Mouse (Mus musculus) T-helper 2 cell (primary cell): Measurements from ENCODE around the gene Entpd7.

Experiments
- in situ Hi-C: fragments of 300-600 bp; cut with MboI, MseI; formaldehyde crosslinking; loops from one replicate; pipeline ENCODE4 v1.15.1; 2025; ENCODE audit warnings: high pct_unique_total_duplicates

Gene Entpd7

DNA sequence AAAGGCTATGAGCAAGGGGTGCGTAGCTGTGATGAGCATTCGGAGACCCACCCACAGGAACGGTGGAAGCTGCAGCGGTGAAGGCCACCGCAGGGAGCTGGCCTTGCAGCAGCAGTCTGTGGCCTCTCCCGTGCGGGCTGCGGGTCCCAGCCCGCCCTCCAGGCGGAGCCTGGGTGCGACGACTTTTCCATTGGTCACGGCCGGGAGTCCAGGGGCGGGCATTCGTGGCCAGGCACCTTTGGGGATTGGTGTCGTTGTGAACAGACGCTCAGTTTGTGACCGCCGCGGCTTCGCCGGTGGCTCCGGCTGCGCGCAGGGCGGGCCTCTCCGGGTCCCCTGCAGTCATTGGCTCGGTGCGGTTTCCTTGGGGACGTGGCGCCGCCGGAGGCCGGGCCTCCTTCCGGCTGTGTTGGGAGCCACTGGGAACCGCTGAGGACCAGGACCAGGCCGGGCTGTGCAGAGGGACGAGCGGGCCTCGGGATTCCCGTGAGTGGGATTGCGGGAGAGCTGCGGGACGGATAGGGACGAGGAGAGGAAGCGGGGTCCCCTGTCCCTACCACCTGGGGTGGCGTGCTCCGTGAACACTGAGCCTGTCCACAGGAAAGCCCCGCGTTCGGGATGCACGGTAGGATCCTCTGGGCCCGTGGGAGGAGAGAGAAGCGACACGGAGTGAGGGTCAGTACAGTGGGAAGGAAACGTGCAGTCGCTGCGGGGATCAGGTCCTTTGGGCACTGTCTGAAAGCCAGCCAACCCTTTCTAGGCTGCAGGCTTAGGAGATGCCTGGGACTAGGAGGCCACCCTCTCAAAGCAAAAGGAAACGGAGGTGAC lies at the start of gene Entpd7:
Entpd7 (plus strand) TSS at position 254 of the 828 bp plus-strand sequence.
- in situ Hi-C loops = loop anchor here (5.0 to 25.0 kb wide), 2 partner anchors 63 to 1702 kb away; partner anchors contain the start of genes Cox15, Cutc, Mms19 and Ubtd1

DNA sequence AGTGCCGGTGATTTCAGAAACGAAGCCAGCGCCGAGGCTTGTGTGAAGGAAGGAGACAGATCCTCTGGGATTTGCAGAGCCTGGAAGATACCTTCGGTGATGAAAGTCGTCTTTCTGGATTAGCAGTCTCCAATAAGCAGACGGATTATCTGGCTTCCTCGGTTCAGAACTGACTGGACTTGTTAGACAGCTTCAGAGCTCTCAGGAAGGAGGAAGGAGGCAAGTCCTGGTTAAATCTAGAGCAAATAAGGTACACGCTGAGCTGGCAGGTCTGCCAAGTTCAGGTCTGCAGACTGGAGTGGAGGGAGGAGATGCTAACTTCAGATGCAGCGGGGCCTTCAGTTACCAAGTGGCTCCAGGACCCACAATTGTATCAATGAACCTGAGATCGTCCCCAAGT lies 47.6 kb upstream of the Entpd7 start:
- in situ Hi-C loops = loop anchor here (10.0 kb wide), 1 partner anchor 537 kb away; no protein-coding TSS in a partner anchor

DNA sequence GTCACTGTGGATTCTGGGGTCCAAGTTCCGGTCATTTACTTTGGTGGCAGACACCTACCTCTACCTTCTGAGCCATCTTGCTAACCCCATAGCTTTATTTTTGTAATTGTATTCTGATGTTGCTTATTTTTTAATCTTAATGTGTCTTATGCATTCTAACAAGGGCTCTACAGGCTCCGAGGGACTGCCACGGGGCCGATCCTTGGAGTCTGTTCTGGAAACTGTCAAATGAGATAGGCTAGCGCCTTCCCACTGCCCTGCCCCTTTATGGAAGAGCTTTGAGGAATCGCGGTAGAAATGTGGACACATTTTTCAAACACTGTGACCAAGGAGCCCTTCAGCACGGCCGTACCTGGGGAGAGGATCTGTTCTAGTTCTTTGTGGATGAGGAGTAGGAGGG lies 46.6 kb upstream of the Entpd7 start:
- in situ Hi-C loops = loop anchor here (10.0 kb wide), 1 partner anchor 538 kb away; no protein-coding TSS in a partner anchor

DNA sequence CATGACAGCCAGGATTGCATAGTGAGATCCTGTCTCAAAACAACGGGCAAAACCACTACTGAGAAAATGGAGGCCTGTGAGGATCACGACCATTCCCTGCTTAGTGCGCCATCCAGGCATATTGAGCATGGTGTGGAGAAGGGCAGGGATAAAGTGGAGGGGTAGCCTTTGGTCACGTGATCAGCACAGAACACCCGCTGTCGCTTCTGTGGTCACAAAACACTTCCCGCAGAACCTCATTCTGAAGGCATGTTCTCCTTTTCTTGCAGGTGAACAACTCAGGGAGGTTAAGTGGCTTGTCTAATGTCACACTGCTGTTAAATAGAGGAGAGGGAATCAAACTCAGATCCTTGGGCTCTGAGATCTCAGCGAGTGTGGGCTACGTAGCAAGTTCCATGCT lies 44.0 kb upstream of the Entpd7 start:
- in situ Hi-C loops = loop anchor here (10.0 kb wide), 1 partner anchor 541 kb away; no protein-coding TSS in a partner anchor

DNA sequence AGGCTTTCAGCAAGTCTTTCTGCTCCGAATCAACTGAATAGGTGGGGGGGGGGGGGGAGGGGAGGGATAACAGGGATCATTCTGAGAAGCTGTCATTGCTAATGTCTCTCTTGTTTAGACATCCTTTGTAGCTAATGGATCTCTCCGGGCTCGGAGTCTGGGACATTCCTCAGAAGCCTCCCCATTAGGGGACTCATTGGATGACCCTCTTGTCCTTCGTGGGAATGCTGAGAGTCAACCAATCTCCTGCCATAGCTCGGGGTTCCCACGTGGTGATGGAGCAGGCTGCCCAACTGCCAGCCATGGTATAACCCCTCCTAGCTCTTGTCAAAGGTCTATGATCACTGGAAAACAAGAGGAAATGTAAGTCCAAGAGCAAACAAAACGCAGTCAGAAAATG lies 42.6 kb upstream of the Entpd7 start:
- in situ Hi-C loops = loop anchor here (10.0 kb wide), 1 partner anchor 542 kb away; no protein-coding TSS in a partner anchor

GRCm38 (mm10) chr19:43647261-43647660 lies 42.2 kb upstream of the Entpd7 start:
- in situ Hi-C loops = loop anchor here (10.0 kb wide), 1 partner anchor 542 kb away; no protein-coding TSS in a partner anchor

DNA sequence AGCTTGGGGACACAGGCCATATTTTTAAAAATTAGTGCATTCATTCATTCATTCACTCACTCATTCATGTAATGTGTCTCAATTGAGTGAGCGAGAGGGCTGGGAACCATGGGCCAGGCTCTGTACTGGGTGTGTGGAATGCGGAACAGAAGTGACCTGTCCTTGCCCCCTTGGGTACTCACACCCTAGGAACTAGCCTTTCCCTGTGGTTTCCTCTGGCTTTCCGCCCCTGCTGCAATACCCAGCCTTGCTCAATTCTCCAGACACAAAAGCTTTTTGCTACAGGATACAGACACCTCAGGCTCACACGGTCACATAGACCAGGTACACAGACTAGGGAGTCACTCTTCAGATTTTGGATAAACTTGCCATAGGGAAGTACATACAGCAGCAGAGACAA lies 41.1 kb upstream of the Entpd7 start:
- in situ Hi-C loops = loop anchor here (10.0 kb wide), 1 partner anchor 544 kb away; no protein-coding TSS in a partner anchor

DNA sequence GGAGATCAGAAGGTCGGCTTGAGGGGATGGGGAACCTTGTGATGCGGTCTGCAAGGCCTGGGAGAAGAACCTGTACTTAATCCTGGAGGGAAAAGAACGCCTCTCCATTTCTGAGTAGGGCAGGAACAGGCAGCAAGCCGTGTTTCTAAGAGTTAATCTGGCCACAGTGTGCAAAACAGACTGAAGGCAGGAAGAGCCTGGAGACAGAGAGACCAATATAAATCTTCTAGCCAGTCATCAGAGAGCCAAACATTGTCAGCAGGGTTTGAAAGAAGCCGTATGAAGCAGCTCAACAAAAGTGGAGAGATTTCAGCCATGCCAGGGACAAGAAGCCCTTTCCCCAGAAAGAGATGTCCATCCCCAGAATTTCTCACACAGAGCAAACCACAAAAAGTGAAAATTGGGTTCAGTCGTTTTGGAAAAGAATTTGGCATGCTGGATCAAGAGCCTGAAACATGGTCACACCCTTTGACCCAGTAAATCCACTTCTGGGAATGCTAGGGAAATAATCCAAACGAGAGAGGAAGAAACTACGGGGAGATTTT lies 38.2 kb upstream of the Entpd7 start:
- in situ Hi-C loops = no loop called here

DNA sequence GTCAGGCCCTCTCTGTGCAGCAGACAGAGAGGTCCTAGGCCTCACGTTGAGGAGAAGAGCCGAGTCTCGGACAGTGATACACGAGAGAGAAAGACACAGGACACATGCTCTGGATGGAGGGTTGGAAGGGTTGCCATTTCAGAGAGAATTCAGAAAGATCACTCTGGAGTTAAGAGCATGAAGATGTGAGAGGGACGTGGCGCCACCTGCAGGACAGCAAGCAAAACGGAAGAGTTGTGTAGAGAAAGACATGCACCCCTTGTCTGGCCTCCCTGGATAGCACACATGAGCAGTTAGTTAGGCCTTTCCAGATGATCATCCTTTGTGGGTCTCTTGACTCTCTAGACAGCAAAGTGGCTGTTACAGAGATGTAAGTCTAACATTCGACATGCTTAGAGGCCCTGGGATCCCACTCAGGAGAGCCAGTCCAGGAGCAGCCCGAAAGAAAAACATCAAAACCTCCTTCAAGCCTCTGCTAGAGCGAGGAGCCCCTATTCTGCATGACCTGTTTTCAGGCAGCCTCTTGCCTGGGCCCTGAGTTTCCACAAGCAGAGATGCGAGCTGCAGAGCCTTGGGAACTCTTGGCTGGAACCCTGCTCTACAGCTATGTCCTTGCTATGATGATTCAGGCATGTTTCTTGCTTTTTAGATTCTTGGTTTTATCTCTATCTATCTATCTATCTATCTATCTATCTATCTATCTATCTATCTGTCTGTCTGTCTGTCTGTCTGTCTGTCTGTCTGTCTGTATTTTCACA lies 33.6 kb upstream of the Entpd7 start:
- in situ Hi-C loops = loop anchor here (5.0 kb wide), 1 partner anchor 34 kb away; no protein-coding TSS in a partner anchor

DNA sequence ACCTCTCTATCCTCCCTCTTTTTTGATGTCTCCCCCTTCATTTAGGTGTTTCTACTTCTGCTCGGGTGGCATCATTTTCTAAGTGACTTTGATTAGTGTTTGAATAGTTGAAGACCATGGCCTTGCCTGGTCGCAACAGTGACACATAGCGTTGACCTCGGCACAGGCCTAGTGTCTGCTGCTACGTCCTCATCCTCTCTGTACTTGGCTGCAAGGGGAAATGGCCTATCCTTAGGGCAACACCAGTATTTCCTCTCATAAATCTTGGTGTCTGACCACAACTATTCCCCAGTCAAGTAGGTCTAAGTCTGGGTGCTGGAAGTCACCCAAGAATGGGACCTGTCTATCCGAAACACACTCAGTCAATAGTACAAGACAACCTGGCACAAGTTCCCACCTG lies 29.8 kb upstream of the Entpd7 start:
- in situ Hi-C loops = loop anchor here (5.0 kb wide), 1 partner anchor 37 kb away; no protein-coding TSS in a partner anchor

DNA sequence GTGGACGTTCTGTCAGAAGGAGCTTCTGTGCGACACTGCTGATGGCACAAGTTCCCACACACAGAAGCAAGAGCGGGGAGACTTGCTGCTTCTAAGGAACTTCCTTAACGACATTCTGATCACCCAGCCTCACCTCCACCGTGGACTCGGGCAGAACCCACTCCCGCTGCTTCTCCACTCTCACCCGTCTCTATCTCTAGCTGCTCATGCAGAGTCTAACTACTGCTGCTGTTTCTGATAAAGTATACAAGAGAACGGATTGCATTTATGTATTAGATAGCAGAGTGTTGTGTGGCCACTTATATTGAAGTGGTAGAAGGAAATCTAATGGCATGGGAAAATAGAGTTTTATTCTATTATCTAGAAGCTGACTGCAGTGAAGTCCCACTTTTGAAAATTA lies 28.7 kb upstream of the Entpd7 start:
- in situ Hi-C loops = no loop called here

DNA sequence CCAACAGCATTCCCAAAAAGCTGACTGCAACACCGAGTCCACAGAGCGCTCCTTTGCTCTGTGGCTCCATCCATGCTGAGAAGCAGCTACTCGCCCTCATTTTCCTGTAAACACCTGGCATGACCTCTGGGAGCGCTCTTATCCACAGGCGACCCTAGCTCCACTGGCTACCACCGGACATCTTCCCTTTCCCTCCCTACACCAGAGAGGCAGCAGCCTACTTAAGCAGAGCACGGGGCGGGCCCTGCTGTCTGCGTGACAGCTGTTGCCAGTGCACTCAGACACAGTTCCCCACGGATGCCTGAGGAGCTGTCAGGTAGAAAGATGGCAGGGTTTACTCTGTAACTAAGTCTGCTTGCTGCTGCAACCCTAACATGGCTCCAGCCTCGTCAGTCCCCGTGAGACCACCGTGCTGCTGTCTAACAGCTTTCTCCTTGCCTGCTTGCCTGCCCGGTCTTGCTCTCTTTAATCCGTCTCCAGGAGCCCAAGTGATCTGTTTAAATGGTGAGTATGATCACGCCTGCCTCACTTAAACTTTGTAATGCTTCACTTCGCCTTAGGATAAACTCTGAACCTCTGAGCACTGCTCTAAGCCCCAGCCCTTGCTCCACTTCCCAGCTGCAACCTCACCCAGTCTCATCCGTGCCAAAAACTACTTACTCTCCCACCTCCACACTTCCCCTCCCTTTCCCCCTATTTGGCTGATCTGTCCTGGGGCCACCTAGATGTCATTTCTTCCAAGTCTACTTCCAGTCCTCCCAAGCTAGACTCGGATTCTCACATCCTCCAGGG lies 27.1 kb upstream of the Entpd7 start:
- in situ Hi-C loops = no loop called here

DNA sequence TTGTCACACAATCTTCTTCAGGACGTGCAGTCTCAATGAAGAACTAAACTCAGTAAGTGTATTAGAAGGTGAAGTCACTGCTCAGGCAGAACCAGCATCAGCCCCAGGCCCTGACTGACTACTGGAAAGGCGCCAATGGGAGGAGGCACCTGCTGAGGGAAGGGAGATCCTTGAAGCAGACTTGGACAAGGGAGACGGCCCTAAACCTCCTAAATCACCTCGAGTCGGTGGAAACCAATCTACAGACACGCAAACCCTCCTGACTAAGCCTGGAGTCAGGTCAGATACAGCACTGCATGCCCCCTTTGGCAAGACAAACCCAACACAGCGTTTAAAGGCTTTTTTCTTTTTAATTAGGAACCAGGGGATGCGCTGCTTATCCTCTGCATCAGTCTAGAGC lies 26.0 kb upstream of the Entpd7 start:
- in situ Hi-C loops = no loop called here

- in situ Hi-C loops = no loop called here
Observed at GRCm38 (mm10) chr19:43665441-43666048, 23.9 kb upstream of the Entpd7 start.

GRCm38 (mm10) chr19:43666661-43667429 lies 22.6 kb upstream of the Entpd7 start:
- in situ Hi-C loops = no loop called here

- in situ Hi-C loops = no loop called here
Observed at GRCm38 (mm10) chr19:43667430-43667809, 22.1 kb upstream of the Entpd7 start.

GRCm38 (mm10) chr19:43669136-43669759 lies 20.2 kb upstream of the Entpd7 start:
- in situ Hi-C loops = no loop called here

DNA sequence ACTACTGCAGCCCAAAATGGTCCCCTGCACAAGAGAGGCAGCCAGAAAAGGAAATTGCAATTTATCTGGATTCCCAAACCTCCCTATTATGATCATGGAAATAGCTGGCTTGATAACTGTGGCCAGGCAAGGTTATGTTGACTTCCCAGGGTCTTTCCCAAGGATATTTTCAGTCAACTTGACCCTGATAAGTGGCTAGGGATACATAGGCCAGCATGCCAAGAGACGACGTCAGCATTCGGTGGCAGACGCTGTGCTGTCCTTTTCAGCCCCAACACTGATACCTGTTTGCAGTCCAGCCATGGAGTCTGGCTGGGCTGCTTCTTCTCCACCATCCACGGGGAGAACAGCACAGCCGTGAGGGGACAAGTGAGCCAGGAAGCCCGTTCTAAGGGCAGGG lies 18.4 kb upstream of the Entpd7 start:
- in situ Hi-C loops = no loop called here

DNA sequence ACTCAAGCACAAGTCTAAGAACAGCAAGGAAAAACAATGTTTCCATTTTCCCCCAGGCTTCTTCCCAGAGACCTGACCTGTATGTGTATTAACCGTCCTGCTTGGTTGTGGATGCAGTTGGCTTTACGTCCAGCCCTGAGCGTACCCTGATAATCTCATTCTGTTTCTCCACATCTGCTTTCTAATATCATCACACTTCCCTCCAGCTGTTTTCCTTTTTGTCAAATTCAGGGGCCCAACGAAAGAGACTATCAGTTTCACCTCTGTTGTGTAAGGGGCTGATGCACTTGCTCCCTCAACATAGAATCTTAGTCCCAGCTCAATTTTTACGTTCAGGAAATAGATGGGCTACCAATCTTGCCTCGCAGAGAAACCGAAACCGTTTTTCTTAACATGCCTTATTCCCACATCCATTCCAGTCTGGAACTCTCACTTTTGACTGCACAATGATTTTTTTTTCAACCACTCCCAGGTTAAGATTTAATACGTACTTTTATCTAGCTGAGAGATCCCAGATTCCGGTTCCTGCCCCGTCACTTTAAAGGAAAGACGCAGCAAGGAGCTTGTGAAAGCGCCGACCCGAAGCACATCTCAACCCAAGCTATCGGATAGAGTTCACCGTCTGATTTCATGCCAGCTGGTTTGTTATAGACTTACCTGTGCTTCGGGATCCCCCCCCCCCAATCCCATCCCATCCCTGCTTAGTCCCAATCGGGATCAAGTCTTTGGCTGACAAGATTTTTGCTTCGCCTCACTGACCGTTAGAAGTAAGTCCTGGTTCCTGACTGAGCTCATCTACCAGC lies 15.8 kb upstream of the Entpd7 start:
- in situ Hi-C loops = no loop called here
